Mouse (Mus musculus): ENCODE measurements around the gene Dmkn. TPM values are rescaled to one million over a fixed set of nuclear protein-coding genes. Genes with fewer than 3 reads are reported as not detected.

Dmkn gene
- polyA plus RNA-seq, 1 experiment from 2014 or later = not detected

DNA sequence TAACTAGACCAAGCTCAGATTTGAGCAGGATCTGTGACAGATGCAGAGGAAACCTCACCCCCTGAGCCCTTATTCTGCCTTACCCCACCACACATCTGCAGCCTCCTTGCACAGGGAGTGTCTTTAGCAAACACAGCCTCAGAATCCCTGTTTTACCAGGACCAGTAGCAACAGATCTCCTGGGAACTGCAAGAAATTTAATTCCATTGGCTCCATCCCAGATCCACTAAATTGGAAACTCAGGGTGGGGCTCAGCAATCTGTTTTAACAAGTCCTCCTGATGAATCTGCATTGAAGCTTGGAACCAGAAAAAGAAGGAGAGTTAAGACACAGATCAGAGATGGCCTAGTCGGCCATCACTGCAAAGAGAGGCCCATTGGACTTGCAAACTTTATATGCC, 33.2 kb downstream of the Dmkn start:
- no peak overlapping the region for H3K27ac ChIP-seq
- H3K4me1 ChIP-seq = peaks cover 1% of the 10 kb centered on the region; the same call in 1 of the 2 replicates
- ATAC-seq = no peak
- H3K9me3 ChIP-seq (replicated peaks) = peaks cover 16% of the 10 kb centered on the region
- H3K4me2 ChIP-seq = no peak overlapping the region
- H3K9ac ChIP-seq = no peak overlapping the region
- no peaks in the 10 kb centered on the region for H3K36me3 ChIP-seq
- H3K4me3 ChIP-seq = no peak overlapping the region
- 0 out of 2 replicates have a peak, but pooled peaks cover 2% of the 10 kb centered on the region for H3K27me3 ChIP-seq (replicated peaks)
- 47% methylated on average over 1 of the region's 1 CpGs for WGBS (ENCODE audit: insufficient replicate concordance)

DNA sequence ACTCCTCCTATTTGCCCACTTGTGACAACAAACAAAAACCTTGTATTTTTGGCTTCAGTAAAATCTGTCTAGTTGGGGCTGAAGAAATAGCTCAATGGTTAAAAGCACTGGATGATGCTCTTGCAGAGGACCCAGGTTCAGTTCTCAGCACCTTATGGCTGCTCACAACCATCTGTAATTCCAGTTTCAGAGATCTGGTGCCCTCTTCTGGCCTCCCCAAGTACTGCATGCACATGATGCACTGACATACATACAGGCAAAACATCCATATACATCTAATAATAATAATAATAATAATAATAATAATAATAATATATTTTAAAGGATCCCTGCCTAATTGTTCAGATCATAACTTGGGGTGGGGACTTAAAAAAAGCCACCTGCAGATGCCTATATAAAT, 37.1 kb downstream of the Dmkn start:
- Histone ChIP-seq H3K9ac (no peak overlapping the region), H3K4me3 (no peak overlapping the region), H3K4me1 (no peaks in the 10 kb centered on the region), H3K27me3 (replicated peaks) (no peaks in the 10 kb centered on the region), H3K9me3 (replicated peaks) (peaks cover 16% of the 10 kb centered on the region), H3K27ac (no peak overlapping the region), H3K4me2 (no peak overlapping the region), H3K36me3 (no peaks in the 10 kb centered on the region)
- ATAC-seq = no peak

DNA sequence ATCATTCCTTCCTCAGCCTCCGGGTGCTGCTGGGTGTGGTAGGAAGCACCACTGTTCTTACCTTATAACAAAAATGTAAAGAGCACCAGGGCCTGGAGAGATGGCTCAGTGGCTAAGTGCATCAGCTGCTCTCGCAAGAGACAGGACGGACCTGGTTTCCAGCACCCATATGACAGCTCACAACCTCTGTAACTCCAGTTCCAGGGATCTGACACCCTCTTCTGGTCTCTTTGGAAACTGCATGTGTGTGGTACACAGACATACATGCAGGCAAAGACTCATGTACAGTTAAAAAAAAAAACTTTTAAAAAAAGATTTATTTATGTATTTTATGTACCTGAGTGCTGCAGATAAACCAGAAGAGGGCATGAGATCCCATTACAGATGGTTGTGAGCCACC, 39.7 kb downstream of the Dmkn start:
- no peak for ATAC-seq
- Histone ChIP-seq H3K4me1 (no peaks in the 10 kb centered on the region), H3K4me2 (no peak overlapping the region), H3K4me3 (no peak overlapping the region), H3K9me3 (replicated peaks) (peaks cover 13% of the 10 kb centered on the region), H3K27ac (no peak overlapping the region), H3K27me3 (replicated peaks) (no peaks in the 10 kb centered on the region), H3K9ac (no peak overlapping the region), H3K36me3 (no peaks in the 10 kb centered on the region)
- WGBS (ENCODE audit: insufficient replicate concordance) = 75% methylated on average over 3 of the region's 3 CpGs

DNA sequence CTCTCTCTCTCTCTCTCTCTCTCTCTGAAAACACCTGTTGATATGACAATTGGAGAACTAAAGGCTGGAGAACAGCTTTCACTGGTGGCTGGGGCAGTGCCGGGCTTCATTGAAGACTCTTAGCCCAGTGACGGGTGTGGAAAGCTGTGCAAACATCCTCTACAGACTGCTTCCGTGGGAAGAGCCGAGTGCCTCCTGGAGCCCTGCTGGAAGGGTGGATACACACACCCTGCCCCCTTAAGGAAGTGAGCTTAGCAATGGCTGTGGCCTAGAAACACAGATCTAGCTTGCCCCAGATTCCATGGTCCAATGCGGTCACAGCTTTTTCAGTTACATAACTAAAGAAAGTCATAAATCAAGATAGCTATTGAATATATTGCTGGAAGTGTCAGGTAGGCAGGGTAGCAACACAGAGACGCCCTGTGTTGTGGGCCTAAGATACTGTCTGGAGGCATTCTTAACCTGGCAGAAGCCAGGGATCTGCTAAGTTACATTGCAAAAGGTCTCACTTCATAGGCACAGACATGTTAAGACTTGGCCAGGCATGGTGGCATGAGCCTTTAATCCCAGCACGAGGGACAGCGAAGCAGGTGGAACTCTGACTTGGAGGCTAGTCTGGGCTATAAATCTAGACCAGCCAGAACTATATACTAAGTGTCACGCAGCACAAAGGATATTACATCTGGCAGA, 40.6 kb downstream of the Dmkn start:
- H3K27me3 ChIP-seq (replicated peaks) = no peaks in the 10 kb centered on the region
- H3K4me2 ChIP-seq = no peak overlapping the region
- 72% methylated on average over 9 of the region's 9 CpGs for WGBS (ENCODE audit: insufficient replicate concordance)
- no peak overlapping the region for H3K9ac ChIP-seq
- no peak for ATAC-seq
- no peaks in the 10 kb centered on the region for H3K36me3 ChIP-seq
- peaks cover 13% of the 10 kb centered on the region for H3K9me3 ChIP-seq (replicated peaks)
- H3K27ac ChIP-seq = no peak overlapping the region
- H3K4me1 ChIP-seq = no peaks in the 10 kb centered on the region
- H3K4me3 ChIP-seq = no peak overlapping the region

DNA sequence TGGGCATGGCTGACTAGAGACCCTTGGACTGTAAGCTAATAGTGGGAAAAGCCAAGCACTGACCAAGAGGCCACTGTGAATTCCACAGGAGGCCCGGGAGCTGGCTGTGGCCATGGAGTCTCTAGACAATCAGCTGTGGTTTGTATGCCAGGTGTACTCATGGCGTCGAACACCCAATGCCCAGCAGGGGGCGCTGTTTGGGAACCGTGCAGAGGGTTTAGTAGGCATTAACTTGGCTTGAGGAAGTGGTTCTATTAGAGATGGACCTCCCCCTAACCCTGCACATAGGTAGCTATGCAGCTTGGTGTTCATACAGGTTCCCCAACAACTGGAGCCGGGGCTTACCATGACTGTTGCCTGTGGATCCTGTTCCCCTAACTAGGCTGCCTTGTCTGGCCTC, 42.4 kb downstream of the Dmkn start:
- Histone ChIP-seq H3K4me1 (no peaks in the 10 kb centered on the region), H3K4me3 (no peak overlapping the region), H3K27me3 (replicated peaks) (no peaks in the 10 kb centered on the region), H3K27ac (no peak overlapping the region), H3K36me3 (no peaks in the 10 kb centered on the region), H3K9ac (no peak overlapping the region), H3K4me2 (no peak overlapping the region), H3K9me3 (replicated peaks) (no peaks in the 10 kb centered on the region)
- 32% methylated on average over 6 of the region's 6 CpGs for WGBS (ENCODE audit: insufficient replicate concordance)
- ATAC-seq = peak; percentile 13; the same call in 1 of the 2 replicates

DNA sequence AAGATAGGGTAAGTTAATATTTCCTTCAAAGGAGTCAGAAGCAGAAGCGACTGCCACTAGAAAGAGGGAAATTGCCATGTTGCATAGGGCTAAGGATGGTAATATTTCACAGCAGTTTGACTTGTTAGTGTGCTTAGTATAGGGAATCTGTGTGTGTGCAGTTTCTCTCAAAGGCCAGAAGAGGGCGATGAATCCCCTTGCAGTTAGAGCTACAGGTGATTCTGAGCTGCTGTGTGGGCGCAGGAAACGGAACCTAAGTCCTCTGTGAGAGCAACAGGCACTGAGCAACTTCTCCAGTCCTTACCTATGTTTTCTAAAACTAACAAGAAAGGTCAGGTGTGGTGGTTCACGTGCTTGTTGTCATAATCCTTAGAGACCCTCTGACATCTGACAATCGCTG, 46.8 kb downstream of the Dmkn start:
- Histone ChIP-seq H3K36me3 (no peaks in the 10 kb centered on the region), H3K4me1 (peaks cover 17% of the 10 kb centered on the region), H3K27ac (no peak overlapping the region), H3K9me3 (replicated peaks) (no peaks in the 10 kb centered on the region), H3K4me3 (no peak overlapping the region), H3K27me3 (replicated peaks) (no peaks in the 10 kb centered on the region), H3K9ac (no peak overlapping the region), H3K4me2 (no peak overlapping the region)
- WGBS (ENCODE audit: insufficient replicate concordance) = 55% methylated on average over 6 of the region's 6 CpGs
- ATAC-seq = no peak

DNA sequence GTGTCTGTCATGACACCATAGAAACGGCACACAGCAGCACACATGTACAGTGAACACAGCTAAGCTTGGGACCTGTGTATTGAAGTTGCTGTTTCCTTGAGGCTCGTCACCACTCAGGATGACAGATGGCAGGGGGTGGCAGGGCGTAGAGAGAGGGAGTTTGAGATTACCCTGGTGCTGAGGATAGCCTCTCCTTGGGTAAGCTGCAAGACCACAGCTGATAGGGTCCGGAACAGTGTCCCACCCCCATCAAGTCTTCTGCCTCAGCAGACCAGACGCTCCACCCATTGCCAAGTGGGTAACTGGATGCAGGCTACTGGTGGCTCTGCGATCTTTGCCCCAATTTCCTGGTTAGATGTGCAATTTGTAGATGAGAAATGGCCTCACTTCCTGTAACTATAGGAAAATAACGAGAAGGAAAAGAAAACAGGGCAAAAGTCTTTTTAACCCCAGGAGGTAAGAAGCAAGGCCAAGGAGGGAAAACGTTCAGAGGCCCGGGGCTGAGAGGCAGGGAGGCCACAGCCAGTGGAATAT, 48.3 kb downstream of the Dmkn start:
- no peaks in the 10 kb centered on the region for H3K27me3 ChIP-seq (replicated peaks)
- no peak overlapping the region for H3K9ac ChIP-seq
- H3K27ac ChIP-seq = peak overlapping the region; percentile 69
- H3K4me1 ChIP-seq = peaks cover 17% of the 10 kb centered on the region
- peak; percentile 66 for ATAC-seq
- no peaks in the 10 kb centered on the region for H3K36me3 ChIP-seq
- no peak overlapping the region for H3K4me3 ChIP-seq
- 12% methylated on average over 9 of the region's 9 CpGs for WGBS (ENCODE audit: insufficient replicate concordance)
- no peaks in the 10 kb centered on the region for H3K9me3 ChIP-seq (replicated peaks)
- peak overlapping the region; percentile 8; the same call in 1 of the 2 replicates for H3K4me2 ChIP-seq

DNA sequence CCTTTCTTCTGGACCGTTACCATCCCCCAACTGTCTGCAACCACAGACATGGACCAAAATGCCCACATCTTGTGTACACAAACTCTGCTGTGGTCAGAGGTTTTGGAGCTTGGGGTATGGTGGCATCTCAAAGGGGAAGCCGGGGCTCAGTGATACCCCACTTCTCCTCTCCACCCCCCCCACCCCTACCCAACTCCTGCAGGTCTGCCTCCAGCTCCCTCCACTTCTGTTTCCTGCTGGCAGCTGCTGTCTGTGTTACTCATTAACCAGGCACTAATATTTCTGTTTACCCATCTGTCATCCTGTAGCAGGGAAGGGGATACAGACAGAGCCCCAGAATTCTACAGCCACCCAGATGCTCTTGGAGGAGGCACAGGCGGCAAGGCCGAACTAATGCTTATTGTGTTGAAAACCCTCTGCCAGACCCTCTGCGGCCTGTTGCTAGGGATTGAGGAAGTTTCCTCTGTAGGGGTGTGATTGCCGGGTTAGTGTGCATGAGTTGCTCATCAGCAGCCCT, 48.8 kb downstream of the Dmkn start:
- Histone ChIP-seq H3K36me3 (no peaks in the 10 kb centered on the region), H3K9me3 (replicated peaks) (no peaks in the 10 kb centered on the region), H3K4me3 (no peak overlapping the region), H3K27ac (peak overlapping the region; percentile 69), H3K27me3 (replicated peaks) (no peaks in the 10 kb centered on the region), H3K9ac (no peak overlapping the region), H3K4me1 (peaks cover 17% of the 10 kb centered on the region), H3K4me2 (no peak overlapping the region)
- WGBS (ENCODE audit: insufficient replicate concordance) = 24% methylated on average over 6 of the region's 6 CpGs
- peak; percentile 64 for ATAC-seq

DNA sequence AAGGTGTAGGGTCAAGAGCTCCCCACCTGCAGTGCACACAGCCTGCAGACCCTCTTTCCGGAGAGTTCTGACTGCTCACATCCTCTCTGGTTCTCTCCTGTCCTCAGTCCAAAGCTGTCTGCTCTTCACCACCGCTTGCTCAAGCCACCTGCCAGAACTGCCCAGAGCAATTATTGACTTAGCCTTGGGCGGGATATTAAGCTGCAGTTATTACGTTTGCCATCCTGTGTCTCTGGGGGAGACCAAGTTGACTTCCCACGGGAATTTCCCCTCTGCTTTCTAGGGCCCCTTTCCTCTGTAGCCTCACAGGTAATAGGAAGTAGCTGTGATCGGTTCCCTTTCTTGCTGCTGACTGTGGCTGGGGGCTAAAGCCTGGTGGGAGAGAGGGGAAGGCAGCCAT, 56.6 kb downstream of the Dmkn start:
- no peak overlapping the region for H3K4me2 ChIP-seq

DNA sequence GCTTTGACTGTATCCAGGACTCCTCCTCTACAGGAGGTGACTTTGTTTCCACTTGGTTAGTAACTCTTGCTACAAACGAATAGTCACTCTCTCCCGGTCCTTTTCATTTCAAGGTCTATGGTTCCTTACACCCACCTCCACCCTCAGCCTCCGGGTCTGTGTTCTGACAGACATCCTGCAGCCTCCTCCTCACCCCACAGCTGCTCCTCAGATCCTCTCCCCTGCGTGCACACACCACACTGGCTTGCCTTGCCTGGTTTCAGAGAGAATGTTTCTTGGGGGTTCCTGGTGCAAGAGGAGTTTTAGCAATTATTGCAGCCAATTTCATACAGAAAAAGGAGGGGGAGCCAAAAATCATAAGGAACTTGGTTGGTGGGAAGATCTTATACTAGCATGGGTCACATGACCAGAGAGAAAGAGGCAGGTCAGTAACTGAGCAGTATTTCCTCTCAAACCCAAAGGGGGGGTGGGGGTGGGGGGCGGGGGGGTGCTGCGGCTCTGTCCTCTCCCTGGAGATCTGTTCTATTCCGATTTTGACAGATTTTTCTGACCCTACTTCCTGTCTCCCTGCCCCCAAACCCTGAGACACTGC, 57.4 kb downstream of the Dmkn start:
- H3K27me3 ChIP-seq (replicated peaks) = peaks cover 4% of the 10 kb centered on the region; the same call in 1 of the 2 replicates
- no peak for ATAC-seq
- H3K36me3 ChIP-seq = no peaks in the 10 kb centered on the region
- no peak overlapping the region for H3K9ac ChIP-seq
- H3K4me2 ChIP-seq = no peak overlapping the region
- WGBS (ENCODE audit: insufficient replicate concordance) = 22% methylated on average over 7 of the region's 7 CpGs
- H3K27ac ChIP-seq = no peak overlapping the region
- H3K4me1 ChIP-seq = peaks cover 17% of the 10 kb centered on the region
- no peaks in the 10 kb centered on the region for H3K9me3 ChIP-seq (replicated peaks)
- no peak overlapping the region for H3K4me3 ChIP-seq

More for the DNA sequence above, 56.6 kb downstream of the Dmkn start:
- H3K9ac ChIP-seq = no peak overlapping the region
- no peaks in the 10 kb centered on the region for H3K36me3 ChIP-seq
- H3K9me3 ChIP-seq (replicated peaks) = no peaks in the 10 kb centered on the region
- no peak overlapping the region for H3K27ac ChIP-seq
- peaks cover 4% of the 10 kb centered on the region; the same call in 1 of the 2 replicates for H3K27me3 ChIP-seq (replicated peaks)
- no peak overlapping the region for H3K4me3 ChIP-seq
- WGBS (ENCODE audit: insufficient replicate concordance) = 45% methylated on average over 6 of the region's 6 CpGs
- peaks cover 17% of the 10 kb centered on the region for H3K4me1 ChIP-seq
- no peak for ATAC-seq

DNA sequence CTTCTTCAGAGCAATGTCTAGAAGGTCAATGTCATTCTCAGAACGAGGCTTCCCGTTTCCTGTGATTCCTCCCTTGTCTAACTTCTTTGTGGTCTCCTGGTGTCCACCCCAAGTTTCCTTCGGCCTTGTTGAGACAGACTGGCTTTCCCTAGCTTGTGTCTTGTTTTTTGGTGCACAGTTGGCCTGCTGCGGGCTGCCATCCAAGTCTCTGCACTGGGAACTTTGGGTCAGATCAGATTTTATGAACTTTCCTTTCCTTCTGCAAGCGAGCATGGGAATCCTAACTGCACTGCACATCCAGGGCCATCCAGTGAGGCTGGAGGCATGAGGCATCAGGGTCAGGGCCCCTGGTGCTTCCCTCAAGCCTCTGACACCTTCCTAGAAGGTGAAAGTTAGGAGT, 58.0 kb downstream of the Dmkn start:
- Histone ChIP-seq H3K36me3 (no peaks in the 10 kb centered on the region), H3K27me3 (replicated peaks) (peaks cover 4% of the 10 kb centered on the region; the same call in 1 of the 2 replicates), H3K4me3 (no peak overlapping the region), H3K4me2 (no peak overlapping the region), H3K4me1 (peaks cover 17% of the 10 kb centered on the region), H3K9me3 (replicated peaks) (no peaks in the 10 kb centered on the region), H3K9ac (no peak overlapping the region), H3K27ac (no peak overlapping the region; the same call in 1 of the 2 replicates)
- WGBS (ENCODE audit: insufficient replicate concordance) = 39% methylated on average over 5 of the region's 5 CpGs
- ATAC-seq = no peak

DNA sequence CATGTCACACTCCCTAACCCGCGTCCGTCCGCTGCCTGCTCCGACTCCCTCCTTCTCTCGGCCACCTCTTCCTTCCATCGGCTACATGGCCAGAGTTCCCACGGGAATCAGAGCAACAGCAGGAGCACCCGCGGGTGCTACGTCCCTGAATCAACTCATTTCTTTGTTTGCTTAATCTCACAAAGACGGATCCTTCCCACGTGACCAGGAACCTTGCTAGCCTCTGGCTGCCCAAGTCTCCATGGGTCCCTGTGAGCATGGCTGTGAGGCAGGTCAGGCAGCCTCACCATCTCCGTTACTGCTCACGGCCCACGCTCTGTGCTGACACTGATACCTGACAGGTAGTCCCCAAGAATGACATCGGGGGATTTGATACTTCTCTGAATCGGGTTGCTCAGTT, 60.1 kb downstream of the Dmkn start, which contains the start of gene Ffar2:
TSS of gene Ffar2 (minus strand) at position 101 of the 400 bp plus-strand sequence.
- no peak for ATAC-seq
- H3K4me3 ChIP-seq = no peak within 1 kb of the TSS
- H3K4me1 ChIP-seq = peaks cover 17% of the 10 kb centered on the region
- H3K4me2 ChIP-seq = no peak within 1 kb of the TSS
- peaks cover 4% of the 10 kb centered on the region; the same call in 1 of the 2 replicates for H3K27me3 ChIP-seq (replicated peaks)
- no peak within 1 kb of the TSS for H3K9ac ChIP-seq
- WGBS (ENCODE audit: insufficient replicate concordance) = 77% methylated on average over 18 of the region's 18 CpGs
- no peaks in the 10 kb centered on the region for H3K9me3 ChIP-seq (replicated peaks)
- H3K36me3 ChIP-seq = no peaks in the 10 kb centered on the region
- no peak within 1 kb of the TSS for H3K27ac ChIP-seq
